Mouse (Mus musculus): ENCODE results near the gene Gprc5c.

GRCm38 (mm10) chr11:114814873-114815592, 35.9 kb upstream of the Gprc5c start:
- TF ChIP-seq CTCF (IDR thresholded peaks at IDR 0.05; ENCODE audit: extremely low read depth, insufficient read length, insufficient replicate concordance, low read depth, low read length) (no peak), POLR2A (IDR thresholded peaks at IDR 0.05; ENCODE audit: low read depth, low read length) (no peak)

Data from small intestine, adult 2 months (tissue).